Mouse (Mus musculus): Measurements from ENCODE around the gene Scai.
"Not testable (repeated sequence)": the region's sequence is repeated elsewhere in the genome, so short reads cannot be mapped to it uniquely, and the experiment has no call there.

Gene Scai

DNA sequence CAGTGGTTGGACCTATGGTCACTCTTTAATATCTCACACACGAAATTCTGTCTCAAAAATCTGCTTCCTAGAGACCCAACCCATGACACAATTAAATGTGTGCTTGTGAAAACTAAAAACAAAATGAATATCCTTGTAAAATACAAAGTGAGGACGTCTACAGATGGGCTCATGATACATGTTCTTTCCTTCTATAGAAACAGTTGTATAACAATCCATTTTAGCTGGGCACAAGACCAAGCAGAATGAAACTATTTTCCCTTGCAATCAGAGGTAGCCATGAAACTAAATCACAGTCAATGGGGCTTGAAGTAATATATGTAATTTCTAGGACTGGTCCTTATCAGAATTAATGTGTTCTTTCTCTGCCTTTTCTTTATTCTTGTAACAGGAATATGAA is 39.6 kb downstream of the Scai start:
- POLR2A ChIA-PET = interaction anchor here in 2 of 4 experiments (0.6 to 0.9 kb wide), 2 partner anchors 13 to 39 kb away, joined by 3 read pairs; no protein-coding TSS in a partner anchor

DNA sequence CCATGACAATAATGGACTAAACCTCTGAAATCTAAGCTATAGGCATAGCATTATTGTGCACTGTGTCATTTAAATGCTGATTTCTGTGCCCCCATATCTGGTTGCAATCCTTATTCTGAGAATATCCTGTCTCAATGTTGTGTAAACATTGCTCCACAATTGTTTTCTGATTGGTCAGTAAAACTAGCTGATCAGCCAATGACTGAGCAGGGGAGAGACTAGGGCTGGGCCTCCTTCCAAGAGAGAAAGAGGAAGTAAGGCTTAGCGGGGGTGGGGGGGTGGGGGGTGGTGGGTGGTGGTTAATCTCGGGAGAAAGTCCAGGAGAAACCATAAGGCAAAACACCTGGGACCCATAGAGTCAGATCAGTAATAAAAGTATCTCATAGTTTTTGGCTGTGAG is 42.5 kb downstream of the Scai start:
- POLR2A ChIA-PET = interaction anchor here in 2 of 4 experiments (0.6 to 0.8 kb wide), 3 partner anchors 9 to 160 kb away, joined by 3 to 5 read pairs (median 3); no protein-coding TSS in a partner anchor
- CTCF ChIA-PET = no interaction called here

More for the DNA sequence above, 39.6 kb downstream of the Scai start:
- CTCF ChIA-PET = interaction anchor here in 1 of 4 experiments (0.6 kb wide), 1 partner anchor 178 kb away, joined by 4 read pairs; no protein-coding TSS in a partner anchor

DNA sequence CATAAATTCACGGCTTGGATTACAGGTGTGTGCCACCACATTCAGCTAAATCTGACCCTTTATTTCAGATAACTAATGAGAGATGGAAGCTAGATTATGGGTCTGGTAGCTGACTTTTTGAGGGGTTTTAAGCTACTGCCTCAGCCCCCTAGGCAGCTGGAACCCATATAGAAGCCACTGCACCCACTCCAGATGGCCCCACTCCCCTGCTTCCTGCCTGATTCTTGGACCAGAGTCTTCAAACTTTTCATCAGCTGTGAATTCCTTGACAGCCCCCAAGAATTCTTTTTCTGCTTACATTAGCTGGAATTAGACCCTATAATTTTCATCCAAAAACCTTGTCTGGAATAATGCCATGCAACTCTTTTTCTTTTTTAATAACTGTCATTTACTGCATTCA is 44.1 kb downstream of the Scai start:
- CTCF ChIA-PET = no interaction called here
- POLR2A ChIA-PET = no interaction called here

DNA sequence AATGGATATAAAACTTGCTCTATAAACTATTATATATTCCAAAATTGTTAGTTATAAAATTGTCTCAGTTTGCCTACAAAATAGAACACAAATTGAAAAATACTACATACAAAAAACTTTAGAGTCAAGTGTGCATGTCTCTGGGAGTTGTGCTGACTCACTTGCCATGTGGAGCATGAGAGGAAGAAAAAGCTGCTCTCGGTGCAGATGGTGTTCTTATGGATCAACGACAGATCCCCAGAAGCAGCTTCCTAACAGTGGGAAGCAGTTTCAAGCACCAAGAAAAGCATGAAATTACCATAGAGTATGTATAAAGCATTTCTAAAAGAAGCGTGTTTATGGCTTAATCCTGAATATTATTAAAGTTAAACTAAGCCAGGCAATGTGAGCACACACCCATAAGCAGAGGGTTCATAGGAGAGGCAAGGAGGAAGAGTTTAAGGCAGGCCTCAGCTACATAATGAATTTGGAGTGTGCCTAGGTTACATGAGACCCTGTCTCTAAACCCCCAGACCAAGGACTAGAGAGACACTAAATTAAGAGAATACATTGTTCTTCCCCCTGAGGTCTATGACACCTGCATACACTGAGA is 48.1 kb downstream of the Scai start:
- CTCF ChIA-PET = no interaction called here

DNA sequence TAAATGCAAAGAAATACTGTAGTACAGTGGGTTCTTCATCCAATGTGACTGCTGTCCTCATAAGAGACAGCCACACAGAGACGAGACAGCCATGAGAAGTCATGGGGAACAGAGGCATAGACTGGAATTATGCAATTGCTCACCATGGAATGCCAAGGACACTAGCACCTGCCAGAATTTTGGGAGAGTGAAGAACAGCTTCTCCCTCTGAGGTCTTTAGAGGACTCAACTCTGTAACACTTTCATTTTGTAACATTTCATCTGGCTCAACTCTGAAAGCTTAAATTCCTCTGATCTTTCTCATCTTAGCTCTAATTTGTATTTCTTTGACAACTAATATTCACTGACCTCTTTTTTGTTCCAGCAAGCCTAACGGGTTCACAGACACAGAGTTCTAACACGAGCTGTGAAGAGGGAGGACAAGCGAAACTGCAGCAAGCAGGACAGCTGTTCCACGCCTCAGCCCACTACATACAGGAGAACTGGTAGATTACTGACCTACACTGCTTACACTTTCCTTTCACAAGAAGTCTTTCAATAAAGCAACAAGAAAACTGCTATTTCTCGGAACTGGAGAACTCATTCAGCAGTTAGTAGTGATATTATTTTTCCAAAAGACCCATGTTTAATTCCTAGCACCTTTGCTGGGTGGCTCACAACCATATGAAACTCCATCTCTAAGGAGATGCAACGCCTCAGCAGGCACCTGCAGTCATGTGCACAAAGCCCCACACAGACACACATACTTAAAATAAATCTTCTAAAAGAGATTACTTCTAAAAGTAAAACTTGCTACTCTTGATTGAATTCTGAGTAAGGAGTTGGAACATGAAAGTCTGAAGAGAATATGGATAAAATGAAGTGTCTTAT is 49.7 kb downstream of the Scai start:
- POLR2A ChIA-PET = interaction anchor here in 1 of 4 experiments (0.6 to 1.2 kb wide), 3 partner anchors 14 to 133 kb away, joined by 3 to 4 read pairs (median 3); no protein-coding TSS in a partner anchor

More for the DNA sequence above, 48.1 kb downstream of the Scai start:
- POLR2A ChIA-PET = no interaction called here

DNA sequence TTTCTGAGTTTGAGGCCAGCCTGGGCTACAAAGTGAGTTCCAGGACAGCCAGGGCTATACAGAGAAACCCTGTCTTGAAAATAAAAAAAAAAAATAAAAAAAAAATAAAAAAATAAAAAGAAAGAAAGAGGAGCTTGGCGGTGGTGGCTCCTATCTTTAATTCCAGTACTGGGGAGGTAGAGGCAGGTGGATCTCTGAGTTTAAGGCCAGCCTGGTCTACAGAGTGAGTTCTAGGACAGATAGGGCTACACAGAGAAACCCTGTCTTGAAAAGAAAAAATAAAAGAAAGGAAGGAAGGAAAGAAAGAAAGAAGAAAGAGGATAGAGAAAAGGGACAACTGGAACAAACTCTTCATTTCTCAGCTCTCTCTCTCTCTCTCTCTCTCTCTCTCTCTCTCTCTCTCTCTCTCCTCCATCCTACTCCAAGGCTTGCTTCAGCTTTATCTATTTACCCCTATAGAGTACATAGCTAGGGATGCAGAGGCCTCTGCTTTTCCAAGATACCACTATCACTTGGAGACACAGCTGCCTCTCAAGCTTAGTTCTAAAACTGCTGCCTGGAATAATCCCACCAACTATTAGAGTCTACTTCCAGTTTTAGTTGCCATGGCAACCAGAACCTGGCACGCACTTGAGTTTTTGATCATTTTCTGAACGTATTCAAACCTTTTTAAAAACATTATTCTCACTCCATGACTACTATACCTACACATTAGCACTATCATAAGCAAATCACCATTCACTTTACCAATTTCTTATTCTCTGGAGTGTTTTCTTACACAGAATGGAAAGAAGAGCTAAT is 60.8 kb downstream of the Scai start:
- POLR2A ChIA-PET = interaction anchor here in 1 of 4 experiments (1.0 kb wide), 2 partner anchors 15 to 78 kb away, joined by 3 to 4 read pairs; no protein-coding TSS in a partner anchor
- CTCF ChIA-PET = interaction anchor here in 3 of 4 experiments (0.6 to 0.9 kb wide), 3 partner anchors 31 to 1112 kb away, joined by 3 to 5 read pairs (median 3); no protein-coding TSS in a partner anchor

More for the DNA sequence above, 49.7 kb downstream of the Scai start:
- CTCF ChIA-PET = no interaction called here

DNA sequence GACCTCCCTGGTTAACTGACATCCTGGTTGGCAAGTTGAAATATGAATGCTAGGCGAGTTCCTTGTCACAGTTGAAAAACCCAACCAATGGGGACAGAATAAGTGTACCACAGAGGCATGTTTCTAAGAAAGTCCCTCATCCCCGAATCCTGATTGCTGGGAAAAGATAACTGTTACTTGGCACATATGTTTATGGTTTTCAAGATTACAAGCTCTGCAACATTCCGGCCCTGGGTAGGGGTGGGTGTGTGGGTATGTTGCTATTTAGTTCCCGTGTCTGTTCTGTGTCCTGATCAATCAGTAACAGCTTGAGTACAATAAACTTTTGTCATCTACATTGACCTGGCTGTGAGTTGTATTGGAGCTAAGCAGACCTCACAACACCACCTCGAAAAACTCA is 66.4 kb downstream of the Scai start:
- POLR2A ChIA-PET = no interaction called here

DNA sequence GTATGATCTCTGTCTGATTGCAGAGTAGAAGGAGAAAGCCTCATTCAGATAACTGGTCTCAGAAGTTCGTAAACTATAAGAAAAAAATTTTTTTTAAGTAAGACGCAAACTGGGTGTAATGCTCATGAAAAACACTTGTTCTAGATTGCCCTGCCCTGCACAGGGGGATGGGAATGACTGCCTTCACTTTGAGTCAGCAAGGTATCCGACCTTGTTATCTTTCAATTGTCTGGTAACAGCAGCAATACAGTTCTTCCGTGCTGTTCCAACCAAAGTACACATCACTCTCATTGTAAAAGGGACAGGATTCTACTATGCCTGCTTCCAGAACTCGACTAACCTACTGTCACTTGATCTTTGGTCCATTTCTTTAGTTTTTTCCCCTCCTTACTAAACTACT is 69.4 kb downstream of the Scai start:
- ChIA-PET CTCF (no interaction called here), POLR2A (no interaction called here)

More for the DNA sequence above, 66.4 kb downstream of the Scai start:
- CTCF ChIA-PET = no interaction called here

DNA sequence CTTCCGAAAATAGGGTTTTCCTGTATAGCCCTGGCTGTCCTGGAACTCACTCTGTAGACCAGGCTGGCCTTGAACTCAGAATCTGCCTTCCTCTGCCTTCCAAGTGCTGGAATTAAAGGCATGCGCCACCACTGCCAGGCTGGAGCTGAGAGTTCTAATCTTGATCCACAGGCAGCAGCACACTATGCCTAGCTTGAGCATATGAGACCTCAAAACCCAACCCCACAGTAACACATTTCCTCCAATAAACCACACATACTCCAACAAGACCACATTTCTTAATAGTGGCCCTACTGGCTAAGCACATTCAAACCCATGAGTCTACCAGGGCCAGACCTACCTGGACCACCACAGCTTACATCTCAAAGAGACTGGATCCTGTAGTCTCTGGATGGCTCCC is 74.0 kb downstream of the Scai start:
- ChIA-PET POLR2A (no interaction called here), CTCF (no interaction called here)

DNA sequence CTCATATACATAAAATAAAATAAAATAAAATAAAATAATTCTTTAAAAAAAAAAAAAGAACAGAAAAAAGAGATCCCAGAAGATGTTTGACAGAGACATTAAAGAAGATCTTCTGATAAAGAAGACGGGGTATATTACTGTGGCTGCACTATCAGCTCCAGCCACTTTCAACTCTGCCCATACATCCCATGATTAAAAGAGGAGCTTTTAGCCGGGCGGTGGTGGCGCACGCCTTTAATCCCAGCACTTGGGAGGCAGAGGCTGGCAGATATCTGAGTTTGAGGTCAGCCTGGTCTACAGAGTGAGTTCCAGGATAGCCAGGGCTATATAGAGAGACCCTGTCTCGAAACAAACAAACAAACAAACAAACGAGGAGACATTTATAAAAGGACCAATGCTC is 76.4 kb downstream of the Scai start:
- CTCF ChIA-PET = no interaction called here

DNA sequence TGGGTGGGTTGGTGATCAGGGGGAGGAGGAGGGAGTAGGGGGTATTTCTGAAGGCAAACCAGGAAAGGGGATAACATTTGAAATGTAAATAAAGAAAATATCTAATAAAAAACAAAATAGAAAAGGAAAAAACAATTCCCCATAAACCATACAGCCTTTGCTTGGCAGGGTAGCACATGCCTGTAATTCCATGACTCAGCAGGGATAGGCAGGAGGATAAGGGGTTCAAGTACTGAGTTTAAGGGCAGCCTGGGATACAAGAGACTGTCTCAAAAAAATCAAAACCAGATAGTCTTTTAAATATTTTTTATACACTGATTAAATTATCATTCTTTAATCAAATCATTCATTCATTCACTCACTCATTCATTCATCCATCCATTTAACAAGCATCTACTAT is 80.0 kb downstream of the Scai start:
- POLR2A ChIA-PET = no interaction called here
- CTCF ChIA-PET = no interaction called here

More for the DNA sequence above, 76.4 kb downstream of the Scai start:
- POLR2A ChIA-PET = no interaction called here

DNA sequence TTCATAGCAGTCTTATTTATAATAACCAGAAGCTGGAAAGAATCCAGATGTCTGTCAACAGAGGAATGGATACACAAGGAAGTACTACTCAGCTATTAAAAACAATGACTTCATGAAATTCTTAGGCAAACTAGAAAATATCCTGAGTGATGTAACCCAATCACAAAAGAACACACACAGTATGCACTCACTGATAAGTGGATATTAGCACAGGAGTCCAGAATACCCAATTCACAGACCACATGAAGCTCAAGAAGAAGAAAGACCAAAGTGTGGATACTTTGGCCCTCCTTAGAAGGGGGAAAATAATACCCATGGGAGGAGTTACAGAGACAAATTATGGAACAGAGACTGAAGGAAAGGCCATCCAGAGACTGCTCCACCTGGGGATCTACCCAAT is 80.8 kb downstream of the Scai start:
- CTCF ChIA-PET = interaction anchor here in 1 of 4 experiments (0.8 kb wide), 1 partner anchor 12 kb away, joined by 3 read pairs; no protein-coding TSS in a partner anchor

DNA sequence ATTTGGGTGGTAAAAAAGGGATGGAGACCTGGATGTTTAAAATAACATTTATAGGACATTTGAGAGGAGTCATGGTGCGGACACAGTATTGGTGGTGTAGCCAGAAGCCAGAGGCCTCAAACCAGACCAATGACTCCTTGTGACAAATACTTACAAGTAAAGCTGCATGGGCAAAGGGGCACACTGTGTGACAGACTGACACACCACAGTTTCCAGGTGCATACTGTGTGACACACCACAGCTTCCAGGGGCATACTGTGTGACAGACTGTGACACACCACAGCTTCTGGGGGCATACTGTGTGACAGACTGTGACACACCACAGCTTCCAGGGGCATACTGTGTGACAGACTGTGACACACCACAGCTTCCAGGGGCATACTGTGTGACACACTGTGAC is 90.6 kb downstream of the Scai start:
- CTCF ChIA-PET, POLR2A ChIA-PET: not testable (repeated sequence)

More for the DNA sequence above, 80.8 kb downstream of the Scai start:
- POLR2A ChIA-PET = interaction anchor here in 2 of 4 experiments (0.6 to 1.6 kb wide), 3 partner anchors 12 to 140 kb away, joined by 3 to 4 read pairs (median 3); no protein-coding TSS in a partner anchor

DNA sequence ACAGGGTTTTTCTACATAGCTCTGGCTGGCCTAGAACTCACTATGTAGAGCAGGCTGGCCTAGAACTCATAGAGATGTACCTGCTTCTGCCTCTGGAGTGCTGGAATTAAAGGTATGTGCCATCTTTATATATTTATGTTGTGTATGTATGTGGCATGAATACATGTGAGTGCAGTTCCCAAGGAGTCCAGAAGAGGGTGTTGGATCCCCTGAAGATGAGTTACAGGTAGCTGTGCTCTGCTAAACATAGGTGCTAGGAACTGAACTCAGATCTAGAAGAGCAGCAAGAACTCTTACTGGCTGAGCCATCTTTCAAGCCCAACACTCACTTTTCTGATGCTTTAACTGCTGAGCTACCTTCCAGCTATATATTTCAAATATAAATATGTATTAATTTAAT is 92.5 kb downstream of the Scai start:
- CTCF ChIA-PET = interaction anchor here in 2 of 4 experiments (0.6 to 2.0 kb wide), 11 partner anchors 8 to 406 kb away, joined by 3 to 5 read pairs (median 3); partner anchors contain the start of genes Olfml2a (in 1 of the 2) and Scai (in 1 of the 2)
- POLR2A ChIA-PET = interaction anchor here in 1 of 4 experiments (0.9 to 1.1 kb wide), 3 partner anchors 12 to 64 kb away, joined by 3 to 4 read pairs (median 4); no protein-coding TSS in a partner anchor

DNA sequence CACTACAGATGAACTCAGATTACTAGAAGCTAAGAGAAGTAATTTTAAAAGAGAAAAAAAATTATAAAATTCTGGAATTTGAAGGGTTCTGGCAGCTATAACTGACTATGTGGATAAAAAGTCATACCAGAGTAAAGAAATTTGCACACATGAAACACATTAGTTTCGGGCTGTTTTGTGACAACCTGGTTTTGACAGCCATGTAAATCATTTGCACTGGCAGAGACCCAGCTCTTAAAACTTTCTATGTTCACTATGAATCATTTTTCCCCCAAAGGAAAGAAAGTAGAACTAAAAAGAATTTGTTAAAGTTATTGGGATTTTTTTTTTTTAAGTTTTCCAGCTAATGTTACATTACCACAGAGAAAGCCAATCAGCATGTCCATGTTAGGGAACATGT is 98.6 kb downstream of the Scai start:
- ChIA-PET POLR2A (interaction anchor here in 2 of 4 experiments (0.6 to 1.3 kb wide), 2 partner anchors 11 to 84 kb away, joined by 3 to 8 read pairs; no protein-coding TSS in a partner anchor), CTCF (no interaction called here)

DNA sequence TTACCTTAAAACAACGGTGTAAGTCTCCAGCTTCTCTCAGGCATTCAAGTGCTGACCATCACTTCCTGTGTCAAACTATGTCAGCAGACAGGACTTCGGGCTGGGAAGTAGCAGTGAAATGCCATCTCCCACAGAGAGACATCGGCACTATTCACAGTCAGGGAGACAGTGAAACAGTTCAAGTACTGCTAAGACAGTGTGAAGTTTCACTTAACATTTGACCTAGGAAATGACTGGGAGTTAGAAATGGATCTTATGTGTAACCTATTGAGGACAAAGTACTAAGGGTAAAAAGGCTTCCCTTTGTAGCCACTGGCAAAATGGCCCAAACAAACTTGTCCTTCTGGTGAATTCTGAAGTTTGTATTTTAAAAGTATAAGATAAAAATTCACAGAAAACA is 107.8 kb downstream of the Scai start:
- POLR2A ChIA-PET = no interaction called here
- CTCF ChIA-PET = no interaction called here

DNA sequence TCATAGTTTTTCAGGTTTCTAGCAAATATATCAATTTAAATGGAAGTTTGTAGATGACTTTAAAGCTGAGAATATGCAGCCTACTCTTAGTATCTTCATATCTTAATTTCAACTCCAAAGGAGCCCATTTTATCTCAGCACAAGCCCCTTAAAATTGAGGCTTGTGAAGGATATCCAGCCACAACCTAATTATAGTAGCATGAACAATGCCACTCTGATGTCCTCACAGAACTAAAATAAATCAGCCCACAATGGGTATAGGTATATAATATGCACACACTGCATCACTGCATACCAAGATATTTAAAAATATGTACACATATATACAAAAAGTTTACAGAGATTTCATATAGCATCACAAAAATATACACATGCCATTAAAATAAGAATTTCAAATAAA is 119.9 kb downstream of the Scai start:
- CTCF ChIA-PET = no interaction called here
- POLR2A ChIA-PET = no interaction called here

DNA sequence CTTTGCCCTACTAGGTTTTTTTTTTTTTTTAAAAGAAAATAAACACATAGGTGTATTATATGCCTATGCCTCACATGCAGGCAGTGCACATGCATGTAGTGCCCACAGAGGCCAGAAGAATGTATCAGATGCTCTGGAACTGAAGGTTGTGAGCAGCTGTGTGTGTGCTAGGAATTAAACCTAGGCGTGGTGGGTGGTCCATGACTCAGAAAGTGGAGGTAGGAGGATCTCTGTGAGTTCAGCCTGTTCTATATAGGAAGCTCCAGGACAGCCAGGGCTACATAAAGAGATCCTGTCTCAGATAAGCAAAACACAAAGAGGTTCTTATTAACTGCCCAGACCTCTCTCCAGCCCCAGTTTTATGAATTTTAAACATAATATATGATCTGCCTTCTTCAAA is 121.4 kb downstream of the Scai start:
- POLR2A ChIA-PET = interaction anchor here in 1 of 4 experiments (0.7 kb wide), 1 partner anchor 92 kb away, joined by 4 read pairs; no protein-coding TSS in a partner anchor
- CTCF ChIA-PET = no interaction called here

DNA sequence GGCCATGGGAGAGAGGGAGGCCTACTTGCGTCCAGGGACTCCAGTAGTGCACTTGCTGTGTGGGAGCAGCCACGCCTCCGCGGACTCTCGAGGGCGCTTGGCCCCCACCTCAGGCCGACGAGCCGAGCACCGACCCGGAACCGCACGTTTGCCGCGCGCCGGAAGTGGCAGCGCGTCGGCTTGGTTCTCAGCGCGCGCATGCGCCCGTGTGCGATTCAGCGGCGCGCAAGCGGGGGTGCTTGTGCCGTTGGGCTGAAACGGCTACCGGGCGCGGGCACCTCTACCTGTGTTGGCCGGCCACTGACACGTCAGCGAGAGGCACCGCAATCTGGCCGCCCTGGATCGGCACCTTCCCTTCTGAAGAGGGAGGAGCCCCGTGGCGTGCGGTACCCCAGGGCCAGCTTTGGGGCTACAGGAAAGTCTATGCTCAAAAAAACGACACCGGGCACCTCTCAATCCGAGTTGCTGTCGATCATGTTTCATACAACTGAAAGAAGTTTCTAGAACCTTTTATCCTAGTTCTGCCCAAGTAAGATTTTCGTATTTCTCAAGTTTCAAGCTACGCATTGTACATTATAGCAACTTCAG is 125.0 kb downstream of the Scai start, which contains the start of gene Golga1:
Golga1 (minus strand) TSS at position 142 of the 588 bp plus-strand sequence.
- ChIA-PET CTCF (interaction anchor here in 1 of 4 experiments (0.6 kb wide), 1 partner anchor 268 kb away, joined by 4 read pairs; no protein-coding TSS in a partner anchor), POLR2A (interaction anchor here in 3 of 4 experiments (0.6 to 1.7 kb wide), 11 partner anchors 10 to 397 kb away, joined by 3 to 7 read pairs (median 3); partner anchors contain the start of gene Arpc5l (in 1 of the 3))
